Mouse (Mus musculus) heart, postnatal 4 days (tissue): ENCODE results near the gene Proca1. TPM values are rescaled to one million over a fixed set of nuclear protein-coding genes. Genes with fewer than 3 reads are reported as not detected.
"Not testable (repeated sequence)": the region's sequence is repeated elsewhere in the genome, so short reads cannot be mapped to it uniquely, and the experiment has no call there.

Source experiments
- DNase-seq: peaks from one replicate; pipeline ENCODE4 v3.0.0; 2021
- total RNA-seq, 2 experiments: library from RNA; stranded (reverse); gene quantifications; 2 replicates each; pipeline ENCODE4 v1.2.3; 2021

Proca1 gene
- total RNA-seq, 2 experiments from 2014 or later = 0.81 to 1.4 TPM

GRCm38 (mm10) chr11:78182961-78183844, 10.0 kb upstream of the Proca1 start, which contains the start of gene Rpl23a:
Gene Rpl23a (minus strand): TSS chr11:78183584.
- peak; percentile 79 for DNase-seq

- DNase-seq = no peak
Measured at GRCm38 (mm10) chr11:78183884-78184514, 9.2 kb upstream of the Proca1 start.

- not testable (repeated sequence) for DNase-seq
Measured at GRCm38 (mm10) chr11:78184702-78185101, 8.5 kb upstream of the Proca1 start.

- DNase-seq = peak; percentile 85
Measured at GRCm38 (mm10) chr11:78188331-78189233, 4.6 kb upstream of the Proca1 start, which contains the start of gene Rab34. Gene Rab34 (plus strand): TSS chr11:78188430.

GRCm38 (mm10) chr11:78189234-78190040, 3.8 kb upstream of the Proca1 start:
- peak; percentile 80 for DNase-seq

- no peak for DNase-seq
Measured at GRCm38 (mm10) chr11:78190041-78190440, 3.2 kb upstream of the Proca1 start.

- peak; percentile 81 for DNase-seq
Measured at GRCm38 (mm10) chr11:78194411-78195100, 1.4 kb downstream of the Proca1 start.

GRCm38 (mm10) chr11:78195101-78195863, 2.1 kb downstream of the Proca1 start:
- DNase-seq = no peak

GRCm38 (mm10) chr11:78202372-78202771, 9.2 kb downstream of the Proca1 start:
- no peak for DNase-seq

GRCm38 (mm10) chr11:78204287-78204686, 11.1 kb downstream of the Proca1 start:
- no peak for DNase-seq

GRCm38 (mm10) chr11:78205361-78206206, 12.4 kb downstream of the Proca1 start:
- DNase-seq = no peak

- DNase-seq = no peak
Measured at GRCm38 (mm10) chr11:78207190-78207589, 14.0 kb downstream of the Proca1 start.

- no peak for DNase-seq
Measured at GRCm38 (mm10) chr11:78209886-78210285, 16.7 kb downstream of the Proca1 start.

GRCm38 (mm10) chr11:78210615-78211014, 17.4 kb downstream of the Proca1 start:
- DNase-seq = no peak

- no peak for DNase-seq
Measured at GRCm38 (mm10) chr11:78211513-78211912, 18.3 kb downstream of the Proca1 start.

- DNase-seq = no peak
Measured at GRCm38 (mm10) chr11:78213086-78213817, 20.1 kb downstream of the Proca1 start.

GRCm38 (mm10) chr11:78215709-78216317, 22.6 kb downstream of the Proca1 start:
- DNase-seq = no peak

GRCm38 (mm10) chr11:78223586-78223985, 30.4 kb downstream of the Proca1 start:
- DNase-seq = no peak
